Mouse (Mus musculus): ENCODE results near the gene Zkscan17. TPM values are rescaled to one million over a fixed set of nuclear protein-coding genes. Genes with fewer than 3 reads are reported as not detected.

Gene Zkscan17
- total RNA-seq, 2 experiments from 2014 or later, result 14.3 to 15.6 TPM

GRCm38 (mm10) chr11:59458973-59459372, 67.6 kb downstream of the Zkscan17 start:
- peak; percentile 20 for DNase-seq (ENCODE audit: low spot score)

GRCm38 (mm10) chr11:59456891-59457290, 69.7 kb downstream of the Zkscan17 start:
- no peak for DNase-seq (ENCODE audit: low spot score)

GRCm38 (mm10) chr11:59456346-59456745, 70.2 kb downstream of the Zkscan17 start:
- no peak for DNase-seq (ENCODE audit: low spot score)

GRCm38 (mm10) chr11:59451086-59451485, 75.5 kb downstream of the Zkscan17 start, which contains the start of gene Snap47:
Gene Snap47, minus strand, starts transcription at chr11:59451186.
- DNase-seq (ENCODE audit: low spot score), result no peak

- no peak for DNase-seq (ENCODE audit: low spot score)
Measured at GRCm38 (mm10) chr11:59450230-59450771, 76.2 kb downstream of the Zkscan17 start.

GRCm38 (mm10) chr11:59449741-59450229, 76.8 kb downstream of the Zkscan17 start, which contains the start of gene Jmjd4:
Gene Jmjd4, plus strand, starts transcription at chr11:59450045.
- peak; percentile 91 for DNase-seq (ENCODE audit: low spot score)

GRCm38 (mm10) chr11:59443102-59443501, 83.4 kb downstream of the Zkscan17 start:
- DNase-seq (ENCODE audit: low spot score), result no peak

- no peak for DNase-seq (ENCODE audit: low spot score)
Measured at GRCm38 (mm10) chr11:59437954-59438353, 88.6 kb downstream of the Zkscan17 start.

Other genes starting within 250 kb of the Zkscan17 start
- gene Wnt3a, start 236.0 kb downstream of the Zkscan17 start, total RNA-seq (2021), result not detected
- 1 to 10 TPM; 7.9 to 9.9 TPM for gene Wnt9a, start 219.8 kb downstream of the Zkscan17 start, total RNA-seq (2021)
- gene Prss38, start 151.1 kb downstream of the Zkscan17 start, total RNA-seq (2021), result not detected
- 1 to 10 TPM; 9.0 to 9.8 TPM for gene Jmjd4, start 76.7 kb downstream of the Zkscan17 start, total RNA-seq (2021)
- 10 to 100 TPM; 23.9 to 24.2 TPM for gene Snap47, start 75.6 kb downstream of the Zkscan17 start, total RNA-seq (2021)
- 1 to 10 TPM; 2.0 to 2.3 TPM for gene Zfp867, start 54.3 kb downstream of the Zkscan17 start, total RNA-seq (2021)
- gene Nlrp3, start 14.8 kb upstream of the Zkscan17 start, total RNA-seq (2021), result under 1 TPM in 1 of 2 experiments, not detected in 1; 0.12 TPM
- not detected for gene Olfr222, start 49.5 kb upstream of the Zkscan17 start, total RNA-seq (2021)
- gene Olfr223, start 66.5 kb upstream of the Zkscan17 start, total RNA-seq (2021), result not detected
- gene Mprip, start 134.6 kb upstream of the Zkscan17 start, total RNA-seq (2021), result 10 to 100 TPM; 61.2 to 84.0 TPM